Mouse (Mus musculus) heart, embryonic 14.5 days (tissue): ENCODE measurements around the gene Trak1. TPM values are rescaled to one million over a fixed set of nuclear protein-coding genes. Genes with fewer than 3 reads are reported as not detected.

Experiments
- ATAC-seq: fragments of 200-750 bp; cut with Nextera tagmentation; 2 replicates; pipeline ENCODE4 v1.8.0; 2017; ENCODE audit warnings: low read depth, moderate TSS enrichment; ENCODE audit not compliant: insufficient number of reproducible peaks, insufficient read depth, low FRiP score
- H3K27ac ChIP-seq, 2 experiments: fragments of 200-500 bp in 1 of 2; fragments of 300-500 bp in 1 of 2; sonication (generic) in 1 of 2; replicated peaks in 1 of 2; 2 replicates each; pipeline ENCODE4 v1.5.1; 2012 to 2014; ENCODE audit warnings: low read depth in 2 of 2, low read length in 2 of 2, control low read depth in 1 of 2, mild to moderate bottlenecking in 1 of 2, mixed read lengths in 1 of 2; ENCODE audit not compliant: control insufficient read depth in 1 of 2, insufficient read depth in 1 of 2
- H3K27me3 ChIP-seq: fragments of 300-500 bp; sonication (generic); 2 replicates; pipeline ENCODE4 v1.6.1; 2014; ENCODE audit warnings: mild to moderate bottlenecking, low read length, control low read depth; ENCODE audit not compliant: control insufficient read depth, insufficient read depth
- H3K36me3 ChIP-seq: fragments of 300-500 bp; sonication (generic); 2 replicates; pipeline ENCODE4 v1.6.1; 2014; ENCODE audit warnings: mild to moderate bottlenecking, control low read depth, low read length, mixed read lengths; ENCODE audit not compliant: control insufficient read depth, insufficient read depth
- H3K4me1 ChIP-seq, 2 experiments: fragments of 200-500 bp in 1 of 2; fragments of 300-500 bp in 1 of 2; sonication (generic) in 1 of 2; 2 replicates each; pipeline ENCODE4 v1.6.1; 2012 to 2014; ENCODE audit warnings: low read length in 2 of 2, control low read depth in 1 of 2, mixed read lengths in 1 of 2; ENCODE audit not compliant: control insufficient read depth in 2 of 2, insufficient read depth in 2 of 2
- H3K4me2 ChIP-seq: fragments of 300-500 bp; sonication (generic); 2 replicates; pipeline ENCODE4 v1.6.1; 2014; ENCODE audit warnings: mild to moderate bottlenecking, low read length
- H3K4me3 ChIP-seq, 2 experiments: fragments of 200-500 bp in 1 of 2; fragments of 300-500 bp in 1 of 2; sonication (generic) in 1 of 2; 2 replicates each; pipeline ENCODE4 v1.5.1; 2012 to 2014; ENCODE audit warnings: low read length in 2 of 2, mild to moderate bottlenecking in 2 of 2, control low read depth in 1 of 2, low read depth in 1 of 2, moderate library complexity in 1 of 2; ENCODE audit not compliant: control insufficient read depth in 1 of 2, insufficient read depth in 1 of 2
- H3K9ac ChIP-seq: fragments of 300-500 bp; sonication (generic); 2 replicates; pipeline ENCODE4 v1.6.1; 2014; ENCODE audit warnings: mild to moderate bottlenecking, low read length
- H3K9me3 ChIP-seq: fragments of 300-500 bp; sonication (generic); 2 replicates; pipeline ENCODE4 v1.6.1; 2016; ENCODE audit warnings: low read length, control low read depth; ENCODE audit not compliant: control insufficient read depth
- WGBS: fragments of 180-500 bp; shearing (Covaris S2); extraction: QIAGEN DNeasy Blood & Tissue Kit; methylation state at CpG from one replicate; pipeline ENCODE4 v1.1.7; 2014; 5-methylcytosine and 5-hydroxymethylcytosine counted together
- polyA plus RNA-seq: library from polyadenylated mRNA; unstranded; fragments of >200 nt; fragmentation: Nextera tagmentation; extraction: Ambion mirVana; gene quantifications from 2 replicates; pipeline ENCODE4 v1.2.1, GENCODE M21; 2014

Trak1 gene
- polyA plus RNA-seq, 1 experiment from 2014 or later, result 41.3 TPM

DNA sequence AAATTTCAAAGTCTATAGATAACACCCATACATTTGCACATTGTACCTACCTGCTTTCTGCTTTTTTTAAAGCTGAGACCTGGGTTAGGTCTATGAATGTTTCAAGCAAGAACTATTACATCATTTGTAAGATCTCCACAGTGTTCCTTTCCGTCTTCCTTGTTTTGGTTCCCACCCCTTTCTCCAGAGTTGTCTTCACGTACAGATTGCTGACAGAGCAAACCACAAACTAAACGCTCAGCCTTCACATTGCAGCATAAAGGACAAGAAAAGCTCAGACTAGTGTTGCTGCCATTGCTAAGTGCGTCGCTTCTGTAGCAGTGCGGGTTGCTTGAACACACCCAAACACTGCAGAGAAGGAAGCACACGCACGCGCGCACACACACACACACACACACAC lies 32.0 kb upstream of the Trak1 start:
- Histone ChIP-seq H3K27me3 (no peaks in the 10 kb centered on the region), H3K36me3 (no peaks in the 10 kb centered on the region), H3K27ac (no peak overlapping the region), H3K4me1 (no peaks in the 10 kb centered on the region), H3K4me3 (no peak overlapping the region), H3K9me3 (no peaks in the 10 kb centered on the region), H3K9ac (no peak overlapping the region), H3K4me2 (no peak overlapping the region)
- 77% methylated on average over 10 of the region's 10 CpGs for WGBS
- no peak for ATAC-seq

GRCm38 (mm10) chr9:121271149-121271548 lies 26.2 kb upstream of the Trak1 start:
- no peaks in the 10 kb centered on the region for H3K27me3 ChIP-seq
- no peak overlapping the region for H3K9ac ChIP-seq
- no peaks in the 10 kb centered on the region for H3K4me1 ChIP-seq
- no peaks in the 10 kb centered on the region for H3K36me3 ChIP-seq
- no peaks in the 10 kb centered on the region for H3K9me3 ChIP-seq
- H3K4me3 ChIP-seq, result no peak overlapping the region
- H3K4me2 ChIP-seq, result no peak overlapping the region
- ATAC-seq, result no peak
- no peak overlapping the region for H3K27ac ChIP-seq
- WGBS, result 78% methylated on average over 1 of the region's 1 CpGs

- no peak overlapping the region for H3K4me2 ChIP-seq
- 62% methylated on average over 4 of the region's 4 CpGs for WGBS
- no peak overlapping the region for H3K4me3 ChIP-seq
- ATAC-seq, result no peak
- H3K27me3 ChIP-seq, result no peaks in the 10 kb centered on the region
- H3K4me1 ChIP-seq, result peaks cover 0 to under 1% of the 10 kb centered on the region in 2 experiments; a peak in 1 of 4 replicates
- no peak overlapping the region for H3K9ac ChIP-seq
- H3K27ac ChIP-seq, result no peak overlapping the region
- H3K36me3 ChIP-seq, result no peaks in the 10 kb centered on the region
- H3K9me3 ChIP-seq, result no peaks in the 10 kb centered on the region
Measured at GRCm38 (mm10) chr9:121271561-121271960, 25.7 kb upstream of the Trak1 start.

DNA sequence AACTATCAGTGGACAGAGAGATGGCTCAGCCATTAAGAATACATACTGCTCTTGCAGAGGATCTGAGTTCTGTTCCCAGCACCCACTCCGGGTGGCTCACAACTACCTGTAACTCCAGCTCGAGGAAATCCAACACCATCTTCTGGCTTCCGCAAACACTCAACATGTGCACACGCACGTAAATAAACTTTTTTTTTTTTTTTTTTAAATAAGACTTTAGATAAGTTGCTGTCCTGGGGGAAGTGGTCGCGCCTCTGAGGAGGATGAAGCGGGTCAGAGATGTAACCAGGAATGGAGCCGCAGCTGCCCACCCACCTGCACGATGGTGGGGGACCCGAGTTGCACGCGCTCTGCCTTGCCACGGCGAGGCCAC lies 20.6 kb upstream of the Trak1 start:
- H3K4me2 ChIP-seq, result peak overlapping the region; percentile 90
- ATAC-seq, result no peak
- peak overlapping the region; percentile 72 to 76 for H3K4me3 ChIP-seq
- no peaks in the 10 kb centered on the region for H3K27me3 ChIP-seq
- 16% methylated on average over 15 of the region's 15 CpGs for WGBS
- peak overlapping the region; percentile 78 for H3K9ac ChIP-seq
- no peak overlapping the region for H3K27ac ChIP-seq
- H3K4me1 ChIP-seq, result peaks cover 2 to 7% of the 10 kb centered on the region in 2 experiments; a peak in 2 of 4 replicates
- H3K9me3 ChIP-seq, result no peaks in the 10 kb centered on the region
- no peaks in the 10 kb centered on the region for H3K36me3 ChIP-seq

DNA sequence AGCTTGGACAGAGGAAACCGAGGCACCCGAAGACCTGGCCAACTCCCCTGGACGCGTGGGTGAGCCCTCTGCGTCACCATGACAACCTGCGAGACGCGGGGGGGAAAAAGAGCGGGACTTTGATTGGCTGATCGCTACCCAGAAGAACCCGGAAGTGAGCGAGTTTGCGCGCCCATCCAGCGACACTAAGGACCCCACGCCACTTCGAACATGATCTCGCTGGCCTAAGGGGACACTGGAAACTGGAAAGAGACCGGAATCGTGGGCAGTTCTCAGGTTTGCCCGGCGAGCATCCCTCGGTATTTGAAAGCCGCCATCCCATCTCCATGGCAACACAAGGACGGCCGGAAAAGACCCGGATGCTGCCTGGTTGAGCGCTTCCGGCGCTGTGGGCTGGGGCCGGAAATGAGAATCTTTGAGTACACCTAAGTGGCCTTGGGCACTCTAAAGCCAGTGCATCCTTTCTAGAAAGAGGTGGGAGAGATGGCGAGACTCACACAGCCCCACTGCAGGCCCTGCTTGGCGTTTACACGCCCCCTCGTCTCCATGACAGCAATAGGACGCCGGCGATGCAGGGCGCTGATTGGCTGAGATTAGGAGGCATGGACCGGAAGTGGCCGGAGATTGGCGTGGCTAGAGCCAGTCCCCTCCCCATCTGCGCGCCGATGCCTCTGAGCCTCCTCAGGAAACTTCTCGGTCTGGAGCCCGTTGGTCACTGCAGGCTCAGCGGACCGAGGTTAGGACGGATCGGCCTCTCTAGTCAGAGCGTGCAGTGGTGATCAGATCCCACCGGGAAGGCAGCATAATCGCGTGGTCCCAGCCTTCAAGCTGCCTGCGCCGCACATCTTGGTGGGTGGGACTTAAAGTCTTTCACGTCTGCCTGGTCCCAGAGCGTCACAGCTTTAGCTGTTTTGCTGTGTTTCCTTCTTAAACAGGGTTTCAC lies 19.9 kb upstream of the Trak1 start, which contains the start of gene Ulk4:
Ulk4 (minus strand) TSS at position 80 of the 943 bp plus-strand sequence.
- H3K27me3 ChIP-seq, result no peaks in the 10 kb centered on the region

GRCm38 (mm10) chr9:121279216-121279615 lies 18.1 kb upstream of the Trak1 start:
- no peak for ATAC-seq
- Histone ChIP-seq H3K4me1 (peaks cover 2 to 7% of the 10 kb centered on the region in 2 experiments; a peak in 2 of 4 replicates), H3K27ac (no peak overlapping the region), H3K9ac (no peak overlapping the region), H3K4me3 (no peak overlapping the region), H3K27me3 (no peaks in the 10 kb centered on the region), H3K9me3 (peaks cover 5% of the 10 kb centered on the region; the same call in 1 of the 2 replicates), H3K4me2 (no peak overlapping the region), H3K36me3 (no peaks in the 10 kb centered on the region)
- WGBS, result 77% methylated on average over 5 of the region's 5 CpGs

More for the DNA sequence above, 19.9 kb upstream of the Trak1 start, which contains the start of gene Ulk4:
- peak; percentile 93 for ATAC-seq
- H3K4me3 ChIP-seq, result peak within 1 kb of the TSS; percentile 72 to 76
- peak within 1 kb of the TSS; percentile 78 for H3K9ac ChIP-seq
- peaks cover 3% of the 10 kb centered on the region; the same call in 1 of the 2 replicates for H3K9me3 ChIP-seq
- WGBS, result under 1% methylated on average over 59 of the region's 59 CpGs
- H3K36me3 ChIP-seq, result no peaks in the 10 kb centered on the region
- H3K4me1 ChIP-seq, result peaks cover 2 to 7% of the 10 kb centered on the region in 2 experiments; a peak in 2 of 4 replicates
- H3K27ac ChIP-seq, result peak within 1 kb of the TSS; percentile 52 to 74; a peak in 3 of 4 replicates
- peak within 1 kb of the TSS; percentile 90 for H3K4me2 ChIP-seq

GRCm38 (mm10) chr9:121281891-121282290 lies 15.4 kb upstream of the Trak1 start:
- H3K9me3 ChIP-seq, result peaks cover 5% of the 10 kb centered on the region; the same call in 1 of the 2 replicates
- H3K27me3 ChIP-seq, result no peaks in the 10 kb centered on the region
- no peaks in the 10 kb centered on the region for H3K36me3 ChIP-seq
- no peak overlapping the region for H3K9ac ChIP-seq
- no peak overlapping the region for H3K27ac ChIP-seq
- no peak for ATAC-seq
- no peak overlapping the region for H3K4me2 ChIP-seq
- H3K4me3 ChIP-seq, result no peak overlapping the region
- WGBS, result 73% methylated on average over 6 of the region's 6 CpGs
- peaks cover 0 to 11% of the 10 kb centered on the region in 2 experiments; a peak in 2 of 4 replicates for H3K4me1 ChIP-seq
